Mouse (Mus musculus): Measurements from ENCODE around the gene Sec61g. TPM values are rescaled to one million over a fixed set of nuclear protein-coding genes. Genes with fewer than 3 reads are reported as not detected.
A peak's percentile ranks its signal among the peaks of the same experiment; 100 is the strongest.

The Sec61g gene
- polyA plus RNA-seq, 1 experiment = 20.9 TPM

DNA sequence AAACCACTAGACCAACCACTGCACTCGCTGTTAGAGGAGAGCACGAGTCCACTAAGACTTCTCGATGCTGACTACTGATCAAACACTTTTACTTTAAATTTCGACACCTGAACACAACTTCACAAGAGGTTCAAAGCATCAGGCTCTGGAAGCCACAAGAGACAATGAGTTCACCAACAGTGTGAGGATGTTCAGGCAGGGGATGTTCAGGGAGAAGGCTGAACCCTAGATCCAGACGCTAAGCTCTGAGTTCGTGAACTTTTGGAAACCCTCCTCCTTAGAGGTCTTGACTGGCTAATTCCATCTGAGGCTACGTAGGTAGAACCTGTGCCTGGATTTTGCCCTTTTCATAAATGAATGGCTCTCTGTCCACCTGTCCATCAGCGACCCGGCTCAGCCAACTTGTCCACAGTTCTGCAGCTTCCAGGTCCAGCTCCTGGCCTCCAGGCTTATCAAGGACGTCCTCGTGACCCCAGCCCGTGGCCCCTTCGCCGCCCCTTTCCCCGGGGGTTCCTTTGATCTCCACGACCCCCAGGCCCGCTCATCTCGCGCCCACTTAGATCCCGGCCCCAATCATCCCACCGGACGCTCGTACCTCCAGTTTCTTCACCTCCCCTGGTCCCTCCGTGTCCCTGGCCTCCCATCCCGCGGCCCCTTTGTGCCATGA, 766 bp downstream of the Sec61g start:
- no peaks in the 10 kb centered on the region for H3K27me3 ChIP-seq (ENCODE audit: control insufficient read depth, insufficient read depth, low read length)
- TF ChIP-seq CTCF (IDR thresholded peaks at IDR 0.05; ENCODE audit: control insufficient read depth, insufficient read depth, insufficient replicate concordance, low read depth, low read length) (no peak), POLR2A (IDR thresholded peaks at IDR 0.05; ENCODE audit: control insufficient read depth, low read depth, low read length) (no peak)
- H3K36me3 ChIP-seq (ENCODE audit: control insufficient read depth, insufficient read depth, low read length) = no peaks in the 10 kb centered on the region
- peak overlapping the region; percentile 99 for H3K4me3 ChIP-seq (ENCODE audit: control insufficient read depth, low read depth, low read length)
- H3K4me1 ChIP-seq (ENCODE audit: control insufficient read depth, insufficient read depth, low read length) = peaks cover 5% of the 10 kb centered on the region; the same call in 1 of the 2 replicates
- peak overlapping the region; percentile 95 for H3K27ac ChIP-seq (ENCODE audit: control insufficient read depth, insufficient read depth, low read depth, low read length)

DNA sequence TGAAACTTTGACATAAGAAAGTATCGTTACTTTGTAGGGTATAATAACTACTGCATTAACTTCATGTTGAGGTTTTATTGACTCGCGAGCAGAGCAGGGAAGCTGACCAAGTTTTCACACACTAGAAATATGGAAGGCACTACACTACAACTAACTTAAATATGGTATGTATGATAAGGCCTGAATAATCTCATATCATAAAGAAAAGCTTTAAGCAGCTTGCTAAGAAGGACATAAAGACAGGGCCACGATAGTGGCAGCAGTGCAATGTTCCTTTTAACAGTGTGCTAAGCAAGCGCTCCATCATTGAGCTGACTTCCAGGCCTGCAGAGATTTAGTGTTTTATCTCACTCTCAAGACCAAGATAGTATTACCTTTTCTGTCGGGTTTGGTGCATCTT, 2.3 kb downstream of the Sec61g start:
- TF ChIP-seq CTCF (IDR thresholded peaks at IDR 0.05; ENCODE audit: control insufficient read depth, insufficient read depth, insufficient replicate concordance, low read depth, low read length) = no peak
- TF ChIP-seq POLR2A (IDR thresholded peaks at IDR 0.05; ENCODE audit: control insufficient read depth, low read depth, low read length) = no peak
- H3K4me3 ChIP-seq (ENCODE audit: control insufficient read depth, low read depth, low read length) = no peak overlapping the region
- no peak overlapping the region for H3K27ac ChIP-seq (ENCODE audit: control insufficient read depth, insufficient read depth, low read depth, low read length)
- H3K4me1 ChIP-seq (ENCODE audit: control insufficient read depth, insufficient read depth, low read length) = peaks cover 5% of the 10 kb centered on the region; the same call in 1 of the 2 replicates
- no peaks in the 10 kb centered on the region; the same call in 1 of the 2 replicates for H3K36me3 ChIP-seq (ENCODE audit: control insufficient read depth, insufficient read depth, low read length)
- H3K27me3 ChIP-seq (ENCODE audit: control insufficient read depth, insufficient read depth, low read length) = no peaks in the 10 kb centered on the region

DNA sequence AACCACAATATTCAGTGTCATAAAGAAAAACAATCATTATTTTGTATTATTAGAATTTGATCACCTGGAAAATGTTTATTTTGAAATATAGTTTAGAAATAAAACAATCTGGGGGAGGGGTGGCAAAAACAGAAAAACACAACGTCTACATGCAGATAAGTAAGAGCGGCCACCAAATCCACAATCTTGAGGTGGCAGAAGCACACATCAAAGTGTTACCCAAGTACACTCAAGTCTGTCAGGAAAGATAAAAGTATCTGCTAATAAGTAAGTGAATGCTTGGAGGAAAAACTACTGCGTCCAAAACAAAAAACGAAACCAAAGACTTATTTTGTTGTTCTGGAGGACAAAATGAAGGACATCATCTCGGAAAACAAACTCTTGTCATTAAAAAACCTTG, 5.1 kb downstream of the Sec61g start:
- no peak overlapping the region for H3K27ac ChIP-seq (ENCODE audit: control insufficient read depth, insufficient read depth, low read depth, low read length)
- H3K36me3 ChIP-seq (ENCODE audit: control insufficient read depth, insufficient read depth, low read length) = no peaks in the 10 kb centered on the region; the same call in 1 of the 2 replicates
- no peak overlapping the region for H3K4me3 ChIP-seq (ENCODE audit: control insufficient read depth, low read depth, low read length)
- TF ChIP-seq CTCF (IDR thresholded peaks at IDR 0.05; ENCODE audit: control insufficient read depth, insufficient read depth, insufficient replicate concordance, low read depth, low read length) (no peak), POLR2A (IDR thresholded peaks at IDR 0.05; ENCODE audit: control insufficient read depth, low read depth, low read length) (no peak)
- H3K4me1 ChIP-seq (ENCODE audit: control insufficient read depth, insufficient read depth, low read length) = peaks cover 5% of the 10 kb centered on the region; the same call in 1 of the 2 replicates
- H3K27me3 ChIP-seq (ENCODE audit: control insufficient read depth, insufficient read depth, low read length) = no peaks in the 10 kb centered on the region

DNA sequence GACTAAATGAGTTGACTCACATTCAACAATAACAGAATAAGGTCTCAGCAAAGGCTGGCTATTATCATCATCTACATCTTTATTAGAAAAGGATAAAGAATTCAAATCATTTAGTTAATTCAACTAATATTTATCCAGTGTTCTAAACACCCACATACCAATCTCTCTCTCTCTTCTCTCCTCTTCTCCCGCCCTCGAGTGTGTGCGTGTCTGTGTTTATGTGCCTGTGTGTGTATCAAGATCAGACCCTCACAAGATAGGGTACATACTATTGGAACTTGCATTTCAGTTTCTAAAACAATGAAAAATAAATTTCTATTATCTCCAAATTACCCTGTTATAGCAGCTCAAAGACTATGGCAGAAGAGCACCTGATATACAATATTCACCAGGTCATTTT, 5.5 kb downstream of the Sec61g start:
- H3K4me3 ChIP-seq (ENCODE audit: control insufficient read depth, low read depth, low read length) = no peak overlapping the region
- no peaks in the 10 kb centered on the region; the same call in 1 of the 2 replicates for H3K36me3 ChIP-seq (ENCODE audit: control insufficient read depth, insufficient read depth, low read length)
- no peaks in the 10 kb centered on the region for H3K27me3 ChIP-seq (ENCODE audit: control insufficient read depth, insufficient read depth, low read length)
- H3K27ac ChIP-seq (ENCODE audit: control insufficient read depth, insufficient read depth, low read depth, low read length) = no peak overlapping the region
- TF ChIP-seq CTCF (IDR thresholded peaks at IDR 0.05; ENCODE audit: control insufficient read depth, insufficient read depth, insufficient replicate concordance, low read depth, low read length) (no peak), POLR2A (IDR thresholded peaks at IDR 0.05; ENCODE audit: control insufficient read depth, low read depth, low read length) (no peak)
- peaks cover 5% of the 10 kb centered on the region; the same call in 1 of the 2 replicates for H3K4me1 ChIP-seq (ENCODE audit: control insufficient read depth, insufficient read depth, low read length)

DNA sequence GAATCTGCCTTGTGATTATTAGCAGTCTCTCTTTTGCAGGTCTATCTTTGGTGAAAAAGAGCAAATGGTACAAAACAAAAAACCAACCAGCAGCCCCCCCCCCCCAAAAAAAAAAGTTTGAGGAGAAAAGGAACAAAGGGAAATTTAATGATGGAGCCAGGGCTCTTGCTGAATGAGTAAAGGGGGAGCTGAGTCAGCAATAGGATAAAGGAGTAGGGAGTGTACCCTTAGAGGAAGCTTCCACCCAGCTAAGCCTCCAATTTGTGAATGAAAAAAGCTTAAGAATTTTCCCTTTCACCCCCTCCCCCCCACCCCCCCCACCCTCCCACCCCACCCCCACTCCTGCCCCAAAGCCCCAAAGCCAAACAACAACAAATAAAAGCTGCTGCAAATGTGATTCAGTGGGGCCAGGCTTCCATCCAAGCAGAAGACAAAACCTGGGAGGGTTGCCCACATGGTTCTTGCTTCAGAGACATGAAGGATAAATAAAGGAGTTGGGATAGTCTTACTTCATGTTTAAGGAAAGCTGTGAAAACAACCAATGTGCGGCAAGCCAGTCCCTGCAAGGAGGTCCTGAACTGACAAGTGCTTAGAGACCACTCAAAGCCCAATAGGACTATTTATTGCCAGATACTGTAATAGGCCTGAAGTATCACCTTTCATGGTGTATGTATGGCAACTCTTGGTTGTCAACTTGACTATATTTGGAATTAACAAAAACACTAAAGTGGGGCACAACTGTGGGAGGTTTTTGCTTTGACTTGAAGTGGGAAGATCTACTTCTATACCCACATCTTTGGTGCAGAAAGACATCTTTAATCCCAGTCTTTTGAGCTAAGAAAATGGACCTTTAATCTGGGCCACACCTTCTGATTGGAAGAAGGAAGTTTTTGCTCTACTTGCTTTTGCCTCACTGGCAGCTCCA, 9.3 kb downstream of the Sec61g start:
- Histone ChIP-seq H3K36me3 (ENCODE audit: control insufficient read depth, insufficient read depth, low read length) (no peaks in the 10 kb centered on the region; the same call in 1 of the 2 replicates), H3K27me3 (ENCODE audit: control insufficient read depth, insufficient read depth, low read length) (no peaks in the 10 kb centered on the region), H3K4me3 (ENCODE audit: control insufficient read depth, low read depth, low read length) (no peak overlapping the region), H3K4me1 (ENCODE audit: control insufficient read depth, insufficient read depth, low read length) (no peaks in the 10 kb centered on the region), H3K27ac (ENCODE audit: control insufficient read depth, insufficient read depth, low read depth, low read length) (no peak overlapping the region)
- no peak for TF ChIP-seq CTCF (IDR thresholded peaks at IDR 0.05; ENCODE audit: control insufficient read depth, insufficient read depth, insufficient replicate concordance, low read depth, low read length)
- TF ChIP-seq POLR2A (IDR thresholded peaks at IDR 0.05; ENCODE audit: control insufficient read depth, low read depth, low read length) = no peak

Other genes starting within 250 kb of the Sec61g start
- 1.7 and 1.8 TPM in 2 replicates for gene Egfr, start 243.7 kb upstream of the Sec61g start, polyA plus RNA-seq (2012; rRNA removed)

Data from testis, adult 2 months (tissue).